Comparison of ENCODE assay signal across 10 mouse cellular contexts in the genomic region with DNA sequence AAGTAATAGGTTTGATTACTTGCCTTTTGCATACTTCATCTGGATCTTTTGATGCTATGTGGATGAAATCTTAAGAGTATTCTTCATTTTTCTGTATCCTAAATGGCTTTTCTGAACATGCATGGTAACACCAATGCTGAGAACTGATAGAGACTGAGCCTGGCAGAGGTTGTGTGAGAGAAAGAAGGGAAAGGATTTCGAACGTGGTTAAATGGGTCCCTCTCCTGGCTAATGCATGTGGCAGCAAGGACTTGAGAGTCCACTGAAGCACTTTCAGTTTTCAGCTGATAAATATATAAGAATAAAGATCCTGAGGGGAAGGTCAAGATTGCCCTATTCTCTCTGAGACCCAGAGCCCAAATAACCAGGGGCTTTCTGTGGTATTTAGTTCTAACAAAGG.
A peak's percentile ranks its signal among the peaks of the same experiment; 100 is the strongest.
DNase-seq lines count a peak whose midpoint lies in the region; ATAC-seq and TF ChIP-seq lines count a peak whose summit lies in the region.
"Had no signal": no experiment of that assay in that cellular context is flagged by ENCODE, and none has a peak within 500 bp of the region (broad histone marks: within the 10 kb centered on the region; RNA-seq: fewer than 3 reads in every experiment).

No protein-coding gene starts in this region.

- no peaks in the 10 kb centered on the region for H3K27me3 ChIP-seq in intestine, postnatal 0 days (replicated peaks; ENCODE audit: control insufficient read depth, insufficient read depth, low read length)
- no peaks in the 10 kb centered on the region for H3K27me3 ChIP-seq in intestine, embryonic 15.5 days (replicated peaks)
- peaks cover 4% of the 10 kb centered on the region; the same call in 1 of the 2 replicates for H3K27me3 ChIP-seq in neural tube, embryonic 13.5 days
- H3K27me3 ChIP-seq: heart, embryonic 15.5 days; liver, embryonic 13.5 days had no signal

- no peak overlapping the region for H3K9ac ChIP-seq in intestine, postnatal 0 days (ENCODE audit: low read depth, low read length)
- no peak overlapping the region for H3K9ac ChIP-seq in intestine, embryonic 15.5 days
- no peak overlapping the region for H3K9ac ChIP-seq in neural tube, embryonic 13.5 days
- H3K9ac ChIP-seq: heart, embryonic 15.5 days; liver, embryonic 13.5 days had no signal

- intact Hi-C loops in heart, postnatal 14 days (cut with DNase I): no loop called here

- peak; percentile 60 for TF ChIP-seq CTCF in intestine, postnatal 0 days (IDR thresholded peaks at IDR 0.05; ENCODE audit: low read depth)

- WGBS in intestine, postnatal 0 days: 30% methylated on average over 2 of the region's 2 CpGs
- WGBS in intestine, embryonic 15.5 days: 29% methylated on average over 2 of the region's 2 CpGs
- WGBS in neural tube, embryonic 13.5 days: 39% methylated on average over 2 of the region's 2 CpGs

- H3K4me3 ChIP-seq in intestine, postnatal 0 days (ENCODE audit: low read depth, low read length): no peak overlapping the region
- no peak overlapping the region for H3K4me3 ChIP-seq in intestine, embryonic 15.5 days (replicated peaks)
- H3K4me3 ChIP-seq in neural tube, embryonic 13.5 days: no peak overlapping the region
- H3K4me3 ChIP-seq: heart, embryonic 15.5 days; liver, embryonic 13.5 days had no signal

- H3K4me1 ChIP-seq in intestine, postnatal 0 days (replicated peaks; ENCODE audit: control insufficient read depth, insufficient read depth, low read length): no peaks in the 10 kb centered on the region
- no peaks in the 10 kb centered on the region for H3K4me1 ChIP-seq in intestine, embryonic 15.5 days (replicated peaks)
- H3K4me1 ChIP-seq in neural tube, embryonic 13.5 days (replicated peaks): peaks cover 18% of the 10 kb centered on the region
- H3K4me1 ChIP-seq: heart, embryonic 15.5 days; liver, embryonic 13.5 days had no signal

- H3K9me3 ChIP-seq in intestine, postnatal 0 days (ENCODE audit: control insufficient read depth): no peaks in the 10 kb centered on the region
- no peaks in the 10 kb centered on the region for H3K9me3 ChIP-seq in intestine, embryonic 15.5 days
- H3K9me3 ChIP-seq in neural tube, embryonic 13.5 days: no peaks in the 10 kb centered on the region
- H3K9me3 ChIP-seq: heart, embryonic 15.5 days; liver, embryonic 13.5 days had no signal

- peak; percentile 65 for DNase-seq in embryo, embryonic 10 days (ENCODE audit: low spot score)
- peak; percentile 4 to 11 for DNase-seq in kidney, postnatal 4 days
- no peak for DNase-seq in gastrocnemius, postnatal 25 days
- DNase-seq in urinary bladder, adult 2 months (ENCODE audit: low spot score): no peak
- no peak for DNase-seq in heart, postnatal 14 days
- DNase-seq: liver, embryonic 13.5 days had no signal

- no peak overlapping the region for H3K4me2 ChIP-seq in intestine, postnatal 0 days (replicated peaks; ENCODE audit: low read depth)
- H3K4me2 ChIP-seq in intestine, embryonic 15.5 days (replicated peaks): no peak overlapping the region
- H3K4me2 ChIP-seq in neural tube, embryonic 13.5 days: no peak overlapping the region
- H3K4me2 ChIP-seq: heart, embryonic 15.5 days; liver, embryonic 13.5 days had no signal

- no peaks in the 10 kb centered on the region for H3K36me3 ChIP-seq in intestine, postnatal 0 days (ENCODE audit: control insufficient read depth, insufficient read depth)
- H3K36me3 ChIP-seq in intestine, embryonic 15.5 days: no peaks in the 10 kb centered on the region
- no peaks in the 10 kb centered on the region for H3K36me3 ChIP-seq in neural tube, embryonic 13.5 days
- H3K36me3 ChIP-seq: heart, embryonic 15.5 days; liver, embryonic 13.5 days had no signal

- no peak overlapping the region for H3K27ac ChIP-seq in intestine, postnatal 0 days (ENCODE audit: low read depth, low read length)
- H3K27ac ChIP-seq in intestine, embryonic 15.5 days: no peak overlapping the region
- H3K27ac ChIP-seq in neural tube, embryonic 13.5 days (replicated peaks): 0 out of 2 replicates have a peak overlapping the region, but pooled peaks have one; percentile 23
- H3K27ac ChIP-seq: heart, embryonic 15.5 days; liver, embryonic 13.5 days had no signal

- ATAC-seq in intestine, postnatal 0 days: no peak
- ATAC-seq in intestine, embryonic 15.5 days: no peak
- ATAC-seq in neural tube, embryonic 13.5 days (ENCODE audit: low read depth): peak; percentile 87

Comparison
In these comparisons a context has a peak if more than half of its experiments do, and no peak if none do; other contexts are left out.
1. DNase-seq: peak in embryo, embryonic 10 days (single experiment) and kidney, postnatal 4 days (2 of 2); none in gastrocnemius, postnatal 25 days (single experiment), urinary bladder, adult 2 months (single experiment) and heart, postnatal 14 days (0 of 2).